Mouse (Mus musculus): ENCODE measurements around the gene Plin5.

DNA sequence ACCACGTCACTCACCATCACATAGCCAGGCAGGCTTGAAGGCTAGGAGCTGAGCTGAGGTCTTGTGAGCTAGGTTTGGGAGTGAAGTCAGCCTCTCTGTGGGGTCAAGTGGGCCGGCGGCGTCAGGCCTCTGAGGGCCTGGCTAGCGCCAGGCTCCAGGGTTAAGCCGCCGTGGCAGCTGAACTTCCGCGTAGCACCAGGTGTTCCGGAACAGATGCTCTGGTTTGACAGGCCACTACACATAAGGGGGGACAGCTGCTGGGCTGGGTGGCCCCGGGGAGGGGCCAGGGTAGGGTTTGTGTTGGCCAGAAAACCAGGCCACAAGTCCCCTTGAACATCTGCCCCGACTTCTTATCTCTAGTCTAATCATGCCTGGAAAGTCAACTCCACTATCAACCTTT is 30.0 kb upstream of the Plin5 start:
- no peak for TF ChIP-seq CTCF (IDR thresholded peaks at IDR 0.05; ENCODE audit: low read depth, low read length)
- TF ChIP-seq POLR2A (IDR thresholded peaks at IDR 0.05; ENCODE audit: extremely low read depth, insufficient read depth, low read length): no peak

Measured in liver, adult 2 months (tissue).